Mouse (Mus musculus) myocyte (in vitro differentiated cells): ENCODE measurements at regions not wholly inside any gene's neighbourhood (a gene's known extent, or its start where the extent isn't known, plus 50 kb on each side); places are given as distances from the start of the nearest gene placed in this dataset.

Experiments
- E2F4 ChIP-seq: IDR thresholded peaks from one replicate; pipeline ENCODE4 v1.6.1; 2011; ENCODE audit warnings: mild to moderate bottlenecking, control low read depth, moderate library complexity; ENCODE audit not compliant: insufficient read depth
- POLR2A ChIP-seq: IDR thresholded peaks from one replicate; pipeline ENCODE4 v1.6.1; 2011; ENCODE audit warnings: low read depth, mild to moderate bottlenecking, control low read depth, moderate library complexity; ENCODE audit not compliant: insufficient read length

DNA sequence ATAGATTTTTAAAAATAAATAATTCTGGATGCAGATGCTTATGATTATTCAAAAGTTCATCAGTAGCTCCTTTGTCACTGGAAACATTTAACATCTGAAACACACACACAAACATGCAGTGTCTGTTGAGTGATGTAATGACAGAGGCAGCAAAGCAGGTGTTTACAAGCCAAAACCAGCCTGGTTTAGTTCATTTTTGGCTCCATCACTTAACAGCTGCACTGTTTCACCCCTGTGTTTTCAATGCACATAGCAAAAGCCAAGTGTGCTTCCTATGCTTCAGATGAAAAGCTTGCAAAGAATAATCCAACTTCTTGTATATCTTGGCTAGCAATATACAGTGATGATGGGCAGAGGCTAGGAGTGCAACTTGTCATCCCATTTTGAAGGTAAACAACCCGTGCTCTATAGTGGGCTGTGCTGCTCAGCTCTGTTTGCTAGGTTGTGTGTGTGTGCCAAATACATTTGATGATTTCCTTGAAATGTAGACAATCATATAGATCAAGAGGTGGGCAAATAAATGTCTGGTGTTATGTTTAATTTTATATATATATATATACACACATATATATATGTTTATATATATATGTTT is 345.9 kb upstream of the Gm9747 start:
- no peak for TF ChIP-seq POLR2A
- no peak for TF ChIP-seq E2F4
